ENCODE assay signal across 9 mouse cellular contexts in genomic region chr8:72644601-72645000, GRCm38 (mm10). TPM values are rescaled to one million over a fixed set of nuclear protein-coding genes. Genes with fewer than 3 reads are reported as not detected.
DNase-seq lines count a peak whose midpoint lies in the region; ATAC-seq and TF ChIP-seq lines count a peak whose summit lies in the region.
"Had no signal": no experiment of that assay in that cellular context is flagged by ENCODE, and none has a peak within 500 bp of the region (broad histone marks: within the 10 kb centered on the region; RNA-seq: fewer than 3 reads in every experiment).

No protein-coding gene starts in this region.

- no peak overlapping the region for H3K4me3 ChIP-seq in gastrocnemius, adult 2 months

- no peak for DNase-seq in gastrocnemius, adult 2 months
- no peak for DNase-seq in gastrocnemius, postnatal 4 days (ENCODE audit: low spot score in 2 of 2)
- peak; percentile 41 for DNase-seq in 3T3-L1 (ENCODE audit: low read depth, low spot score)
- peak; percentile 19 to 25 for DNase-seq in adrenal gland, postnatal 36 days
- DNase-seq in left cerebral cortex, postnatal 14 days (ENCODE audit: low spot score in 2 of 2): peak; percentile 74 to 79
- no peak for DNase-seq in ovary, postnatal 36 days (ENCODE audit: low spot score)
- no peak for DNase-seq in kidney, adult 8-10 months

- TF ChIP-seq CTCF in gastrocnemius, adult 2 months (IDR thresholded peaks at IDR 0.05): peak; percentile 28; the same call in 1 of the 2 replicates

- intact Hi-C loops in gastrocnemius, adult 2 months (cut with DNase I): no loop called here
- intact Hi-C loops in left cerebral cortex, postnatal 14 days (cut with DNase I): no loop called here

- no peak overlapping the region for H3K27ac ChIP-seq in gastrocnemius, adult 2 months
- H3K27ac ChIP-seq: macrophage had no signal

- no peak for ATAC-seq in inflammation-experienced regulatory T-cells, adult 6 months

RNA-seq across cellular contexts. Expression of gene Nwd1, which starts 1.9 kb away (rescaled TPM):
- total RNA-seq in gastrocnemius, adult 2 months (2021): 1 to 10 TPM; 1.2 to 2.0 TPM
- 1 to 10 TPM; 1.3 to 1.7 TPM for total RNA-seq in gastrocnemius, postnatal 4 days (2021)
- under 1 TPM; 0.36 TPM for total RNA-seq in adrenal gland, postnatal 36 days (2021)
- total RNA-seq in left cerebral cortex, postnatal 14 days (2021): 10 to 100 TPM; 33.7 to 36.7 TPM
- polyA plus RNA-seq in inflammation-experienced regulatory T-cells, adult 6 months (2017; shearing (Covaris generic)): under 1 TPM in 1 of 3 experiments, not detected in 2; 0.08 TPM

Comparison
In these comparisons a context has a peak if more than half of its experiments do, and no peak if none do; other contexts are left out.
1. DNase-seq: peak in 3T3-L1 (single experiment), adrenal gland, postnatal 36 days (2 of 2) and left cerebral cortex, postnatal 14 days (2 of 2); none in gastrocnemius, adult 2 months (single experiment), gastrocnemius, postnatal 4 days (0 of 2), ovary, postnatal 36 days (single experiment) and kidney, adult 8-10 months (0 of 2).
2. RNA of gene Nwd1, which starts 1.9 kb away (total RNA-seq): 33.7 to 36.7 TPM in left cerebral cortex, postnatal 14 days; 1.2 to 2.0 TPM in gastrocnemius, adult 2 months, 1.3 to 1.7 TPM in gastrocnemius, postnatal 4 days and 0.36 TPM in adrenal gland, postnatal 36 days; every median in the first group is over 10 times any median in the second.